Mouse (Mus musculus) lung, adult 2 months (tissue): Measurements from ENCODE around the gene Arhgap30.

Experiments
- CTCF ChIP-seq: fragments of 200-500 bp; IDR thresholded peaks from 2 replicates; pipeline ENCODE4 v1.5.1; 2011; ENCODE audit warnings: mild to moderate bottlenecking, low read length, control low read depth; ENCODE audit not compliant: insufficient read depth
- POLR2A ChIP-seq: fragments of 200-500 bp; IDR thresholded peaks from 2 replicates; pipeline ENCODE4 v1.6.1; 2011; ENCODE audit warnings: low read depth, mild to moderate bottlenecking, control low read depth, low read length, borderline replicate concordance; ENCODE audit errors: extremely low read depth

GRCm38 (mm10) chr1:171346095-171346450 lies 42.7 kb upstream of the Arhgap30 start:
- TF ChIP-seq POLR2A = no peak
- TF ChIP-seq CTCF = no peak
